Mouse (Mus musculus) right cerebral cortex, postnatal 36 days (tissue): ENCODE data around the gene Trpc5os.
A peak's percentile ranks its signal among the peaks of the same experiment; 100 is the strongest.

ENCODE experiments used
- DNase-seq, 2 experiments: peaks; one replicate each; pipeline ENCODE4 v3.0.0; 2022; ENCODE audit warnings: low spot score in 2 of 2, mixed read lengths in 1 of 2

Trpc5os gene

DNA sequence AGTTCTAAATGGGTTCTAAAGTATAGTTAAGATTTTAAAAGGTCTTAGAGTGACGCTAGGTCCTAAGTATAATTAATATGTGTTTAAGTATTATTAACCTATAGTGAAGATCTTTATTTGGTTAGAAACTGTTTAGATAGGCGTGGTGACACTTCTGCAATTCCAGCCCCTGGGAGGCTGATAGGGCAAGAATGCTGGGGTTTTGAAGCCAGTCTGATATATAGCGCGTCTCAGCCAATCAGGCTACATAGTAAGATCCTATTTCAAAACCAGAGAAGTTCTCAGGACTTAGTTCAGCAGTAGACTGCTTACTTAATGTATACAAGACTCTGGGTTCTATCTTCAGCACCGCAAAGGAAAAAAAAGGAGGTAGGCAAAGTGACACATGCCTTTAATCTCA lies at the start of gene Trpc5os:
Gene Trpc5os, plus strand, starts transcription at position 301 of the 400 bp plus-strand sequence.
- DNase-seq: no peak

DNA sequence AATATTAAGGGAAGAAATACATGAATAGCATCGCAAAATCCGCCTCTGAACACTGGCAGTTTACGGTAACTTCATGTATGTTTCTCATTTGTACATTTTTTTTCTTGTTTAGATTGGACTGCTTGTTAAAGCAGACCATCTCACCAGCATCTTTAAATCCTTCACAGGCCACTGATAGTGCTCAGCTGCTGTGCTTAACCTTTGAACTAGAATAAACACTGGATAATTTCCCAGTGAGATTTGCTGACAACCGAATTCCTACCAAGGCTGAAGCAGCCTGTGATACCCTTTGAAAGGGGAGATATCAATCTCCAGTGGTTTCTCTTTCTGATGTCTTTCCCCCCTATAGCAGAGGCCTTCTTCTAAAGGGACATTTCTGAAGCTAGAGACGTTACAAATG lies 48.3 kb upstream of the Trpc5os start:
- no peak for DNase-seq

GRCm38 (mm10) chrX:144420259-144420658 lies 36.1 kb upstream of the Trpc5os start:
- no peak for DNase-seq

GRCm38 (mm10) chrX:144421091-144421490 lies 35.3 kb upstream of the Trpc5os start:
- no peak for DNase-seq

DNA sequence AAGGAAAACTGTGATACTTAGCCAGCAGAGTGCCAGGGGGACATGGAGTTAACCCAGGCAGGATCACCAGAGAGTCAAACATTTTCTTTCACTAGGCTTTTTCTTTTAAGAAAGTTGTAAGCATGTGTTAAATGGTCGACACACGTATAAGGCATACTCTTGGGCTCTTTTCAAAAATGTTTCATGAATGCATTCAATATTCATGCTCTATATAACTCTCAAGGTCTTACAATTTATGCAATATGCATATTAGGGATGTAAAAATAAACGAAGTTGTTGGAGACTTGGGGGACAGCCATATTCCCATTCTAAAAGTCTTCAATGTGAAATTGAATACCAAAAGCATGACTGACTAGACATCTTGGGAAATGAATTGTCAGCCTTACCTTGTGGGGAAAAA lies 32.5 kb upstream of the Trpc5os start:
- DNase-seq: no peak

- DNase-seq: peak in 1 of 2 experiments; percentile 18
Measured at GRCm38 (mm10) chrX:144464416-144464815, 8.0 kb downstream of the Trpc5os start.

DNA sequence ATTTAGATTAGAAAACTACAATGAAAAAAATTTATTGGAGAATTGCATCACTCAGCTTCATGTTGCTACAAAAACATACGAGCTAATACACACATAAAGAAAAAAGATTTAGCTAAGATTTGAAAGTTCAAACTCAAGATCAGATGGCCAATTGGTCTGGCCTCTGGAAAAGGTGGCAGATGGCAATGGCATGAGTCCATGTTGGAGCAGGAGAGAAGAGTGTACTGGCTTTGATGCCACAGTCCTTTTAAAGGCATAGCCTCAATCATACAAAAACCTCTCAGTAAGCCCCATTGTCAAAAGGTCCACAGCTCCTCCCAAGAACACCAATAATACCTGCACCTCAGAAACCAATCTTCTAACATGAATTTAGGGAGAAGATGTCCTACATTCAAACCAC lies 35.0 kb downstream of the Trpc5os start:
- no peak for DNase-seq

GRCm38 (mm10) chrX:144523239-144523638 lies 66.9 kb downstream of the Trpc5os start:
- DNase-seq: no peak

GRCm38 (mm10) chrX:144526042-144526441 lies 69.7 kb downstream of the Trpc5os start:
- no peak for DNase-seq
